Mouse (Mus musculus) skeletal muscle tissue, postnatal 0 days (tissue): ENCODE results near the gene Scly. TPM values are rescaled to one million over a fixed set of nuclear protein-coding genes. Genes with fewer than 3 reads are reported as not detected.

Experiments used
- polyA plus RNA-seq: library from polyadenylated mRNA; unstranded; fragments of >200 nt; fragmentation: Nextera tagmentation; extraction: Ambion mirVana; gene quantifications from 2 replicates; pipeline ENCODE4 v1.2.1, GENCODE M21; 2015

Gene Scly
- polyA plus RNA-seq = 7.1 and 8.6 TPM in 2 replicates

DNA sequence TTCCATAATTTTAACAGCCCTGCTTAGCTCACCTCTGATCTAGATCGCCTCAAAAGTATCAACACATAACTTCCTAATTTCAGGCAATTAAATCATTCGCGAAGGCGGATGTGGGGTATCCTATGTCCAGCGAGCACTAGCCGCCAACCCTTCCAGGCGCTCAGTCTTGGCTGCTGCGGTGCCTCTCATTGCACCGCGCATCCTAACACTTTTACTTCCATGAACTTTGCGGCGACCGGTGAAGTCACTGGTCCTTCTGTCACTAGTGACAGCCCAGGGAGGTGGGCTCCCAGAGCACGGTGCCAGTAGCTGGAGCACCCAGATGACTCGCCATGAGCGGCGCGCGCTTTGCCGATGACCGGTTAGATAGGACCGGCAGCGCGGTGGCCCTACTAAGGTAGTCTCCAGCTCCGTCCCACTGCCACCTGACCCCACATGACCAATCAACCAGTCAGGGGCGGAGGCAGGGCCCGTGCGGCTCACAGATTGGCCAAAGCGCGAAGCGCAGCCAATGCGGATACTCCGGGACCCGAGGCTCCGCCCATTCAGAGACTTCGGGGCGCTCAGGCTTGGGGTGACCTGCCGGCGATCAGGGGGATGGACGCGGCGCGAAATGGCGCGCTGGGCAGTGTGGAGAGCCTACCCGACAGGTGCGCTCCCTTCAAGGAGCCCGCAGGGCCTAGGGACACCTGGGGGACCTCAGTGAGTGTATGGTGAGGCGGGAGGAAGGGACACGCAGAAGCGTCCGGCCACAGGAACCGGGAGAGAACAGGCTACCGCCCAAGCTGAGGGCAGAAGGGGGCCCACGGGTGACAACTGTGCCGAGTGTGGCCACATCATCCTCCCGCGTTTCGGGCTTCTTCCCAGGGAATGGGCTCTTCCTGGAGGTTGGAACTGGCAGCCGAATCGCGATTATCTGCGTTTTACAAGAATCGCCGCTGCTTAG lies at the start of gene Scly:
Scly (plus strand) TSS at position 540 of the 946 bp plus-strand sequence.

GRCm38 (mm10) chr1:91249564-91250414 lies 48.3 kb upstream of the Scly start, which contains the start of gene Ube2f:
TSS of gene Ube2f (plus strand) at chr1:91250304.

DNA sequence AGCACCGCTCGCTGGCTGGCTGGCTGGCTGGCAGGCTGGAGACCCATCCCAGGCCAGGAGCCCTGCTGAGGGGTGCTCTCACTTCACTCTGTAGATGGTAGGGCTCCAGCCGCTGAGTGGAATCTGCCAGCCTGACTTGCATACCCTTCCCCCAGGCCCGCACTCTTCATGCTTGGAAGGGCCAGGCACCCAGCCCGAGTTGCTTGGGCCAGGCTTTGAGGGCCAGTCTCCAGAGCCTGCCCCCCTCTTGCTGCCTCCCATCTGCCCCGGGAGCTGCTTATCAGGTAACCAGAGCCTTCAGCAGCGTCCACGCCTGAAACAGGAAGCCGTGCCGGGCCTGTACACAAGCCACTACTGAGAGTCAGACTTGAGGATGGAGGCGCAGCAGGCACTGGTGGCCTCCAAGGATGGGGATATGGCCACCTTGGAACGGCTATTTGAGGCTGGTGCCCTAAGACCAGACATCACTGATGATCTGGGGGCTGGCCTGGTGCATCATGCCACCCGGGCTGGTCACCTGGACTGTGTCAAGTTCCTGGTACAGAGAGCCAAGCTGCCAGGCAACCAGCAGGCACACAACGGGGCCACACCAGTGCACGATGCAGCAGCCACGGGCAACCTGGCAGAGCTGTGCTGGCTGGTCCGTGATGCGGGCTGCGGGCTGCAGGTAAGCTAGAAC lies 23.8 kb downstream of the Scly start, which contains the start of gene Espnl:
Espnl (plus strand) TSS at position 316 of the 679 bp plus-strand sequence.

GRCm38 (mm10) chr1:91350841-91351240 lies 52.7 kb downstream of the Scly start, which contains the start of gene Klhl30:
TSS of gene Klhl30 (plus strand) at chr1:91351016.

DNA sequence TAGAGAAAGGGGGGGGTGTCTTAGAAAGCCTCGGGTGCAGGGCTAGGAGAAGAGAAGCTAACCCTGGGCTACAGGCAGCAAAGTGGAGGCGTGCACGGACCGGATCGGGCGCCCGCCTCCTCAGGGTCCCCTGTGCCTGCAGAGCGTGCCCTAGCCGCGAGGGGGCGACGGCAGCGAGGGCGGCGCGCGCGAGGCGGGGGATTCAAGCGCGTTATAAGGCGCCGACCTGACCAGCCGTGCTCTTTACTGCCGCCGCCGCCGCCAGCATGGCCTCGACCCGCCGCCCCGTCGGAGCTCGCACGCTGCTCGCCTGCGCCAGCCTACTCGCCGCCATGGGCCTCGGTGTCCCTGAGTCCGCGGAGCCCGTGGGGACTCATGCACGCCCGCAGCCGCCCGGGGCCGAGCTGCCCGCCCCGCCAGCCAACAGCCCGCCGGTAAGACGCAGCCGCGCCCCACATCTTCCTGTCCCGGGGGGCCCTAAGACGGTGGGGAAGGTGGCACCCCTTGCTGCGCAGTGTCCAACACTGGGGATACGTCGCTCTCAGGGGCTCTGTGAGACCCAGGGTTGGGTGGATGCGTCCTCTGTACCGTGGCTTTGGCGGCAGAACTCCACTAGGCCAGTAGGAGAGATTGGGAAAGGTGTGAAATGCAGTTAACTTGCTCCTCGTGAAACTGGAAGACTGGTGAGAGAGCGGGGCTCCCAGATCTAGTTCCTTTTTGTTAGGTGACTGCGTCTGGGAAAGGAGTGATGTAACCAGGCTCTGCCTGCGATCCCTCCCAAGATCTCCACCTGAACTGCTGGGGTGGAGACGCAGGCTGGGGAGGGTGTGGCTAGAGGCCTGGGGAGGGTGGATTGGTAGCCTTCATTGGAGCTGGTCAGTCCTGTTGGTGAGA lies 68.3 kb downstream of the Scly start, which contains the start of gene Erfe:
Erfe (plus strand) TSS at position 216 of the 894 bp plus-strand sequence.

Other genes with a start within 250 kb of the Scly start
- gene Rbm44, start 153.2 kb upstream of the Scly start, polyA plus RNA-seq = 0.42 and 0.61 TPM in 2 replicates
- 76.1 and 97.4 TPM in 2 replicates for gene Ramp1, start 118.5 kb upstream of the Scly start, polyA plus RNA-seq
- gene Ube2f, start 48.0 kb upstream of the Scly start, polyA plus RNA-seq = 79.7 and 86.8 TPM in 2 replicates
- gene Espnl, start 23.7 kb downstream of the Scly start, polyA plus RNA-seq = 0.10 and 0.16 TPM in 2 replicates
- gene Klhl30, start 52.7 kb downstream of the Scly start, polyA plus RNA-seq = 32.8 and 34.3 TPM in 2 replicates
- 0.43 and 0.50 TPM in 2 replicates for gene Erfe, start 68.1 kb downstream of the Scly start, polyA plus RNA-seq
- 84.5 and 86.6 TPM in 2 replicates for gene Ilkap, start 100.5 kb downstream of the Scly start, polyA plus RNA-seq
- 42.9 and 46.9 TPM in 2 replicates for gene Hes6, start 115.7 kb downstream of the Scly start, polyA plus RNA-seq
- gene Per2, start 161.0 kb downstream of the Scly start, polyA plus RNA-seq = 2.0 and 2.1 TPM in 2 replicates
- 2.7 TPM in 2 replicates for gene Traf3ip1, start 196.3 kb downstream of the Scly start, polyA plus RNA-seq
- gene Asb1, start 242.2 kb downstream of the Scly start, polyA plus RNA-seq = 4.4 and 4.9 TPM in 2 replicates